Mouse (Mus musculus): ENCODE measurements around the gene Fam71e2.
"Not testable (repeated sequence)": the region's sequence is repeated elsewhere in the genome, so short reads cannot be mapped to it uniquely, and the experiment has no call there.

The Fam71e2 gene

DNA sequence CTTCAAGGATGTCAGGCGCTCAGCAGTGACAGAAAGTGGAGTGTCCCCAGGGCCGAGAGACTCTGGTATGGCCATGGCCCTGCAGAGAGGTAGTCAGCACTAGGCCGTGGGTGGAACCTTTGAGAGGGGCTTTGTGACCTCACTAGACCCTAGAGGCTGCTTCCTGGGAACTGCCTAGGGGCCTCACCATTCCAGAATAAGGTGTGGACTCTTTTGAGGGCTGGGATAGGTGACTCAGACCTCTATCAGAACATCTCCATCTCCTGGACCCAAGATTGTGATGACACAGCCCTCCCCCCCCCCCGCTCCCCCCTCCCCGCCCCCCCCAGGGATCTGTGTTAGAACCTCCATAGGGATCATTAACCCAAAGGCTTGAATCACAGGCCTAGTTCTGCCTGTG, at the start of gene Fam71e2:
TSS of gene Fam71e2 (minus strand) at position 101 of the 400 bp plus-strand sequence.
- no peak for DNase-seq

DNA sequence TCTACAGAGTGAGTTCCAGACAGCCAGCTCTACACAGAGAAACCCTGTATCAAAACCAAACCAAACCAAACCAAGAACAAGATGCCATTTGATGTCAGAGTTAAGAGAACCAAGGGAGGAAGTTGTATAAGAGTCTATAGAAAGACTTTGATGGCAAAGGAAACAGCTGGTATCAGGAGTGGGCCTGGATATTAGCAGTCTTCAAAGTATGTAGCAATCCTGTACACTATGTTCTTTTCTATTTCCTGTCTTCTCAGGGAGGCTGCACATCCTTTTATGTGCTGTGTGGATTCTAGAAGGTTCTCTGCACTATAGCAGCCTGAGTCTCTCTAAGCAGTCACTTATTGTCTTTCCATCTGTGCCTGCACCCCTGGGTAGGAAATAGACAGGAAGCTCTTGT, 45.5 kb upstream of the Fam71e2 start:
- DNase-seq = no peak

DNA sequence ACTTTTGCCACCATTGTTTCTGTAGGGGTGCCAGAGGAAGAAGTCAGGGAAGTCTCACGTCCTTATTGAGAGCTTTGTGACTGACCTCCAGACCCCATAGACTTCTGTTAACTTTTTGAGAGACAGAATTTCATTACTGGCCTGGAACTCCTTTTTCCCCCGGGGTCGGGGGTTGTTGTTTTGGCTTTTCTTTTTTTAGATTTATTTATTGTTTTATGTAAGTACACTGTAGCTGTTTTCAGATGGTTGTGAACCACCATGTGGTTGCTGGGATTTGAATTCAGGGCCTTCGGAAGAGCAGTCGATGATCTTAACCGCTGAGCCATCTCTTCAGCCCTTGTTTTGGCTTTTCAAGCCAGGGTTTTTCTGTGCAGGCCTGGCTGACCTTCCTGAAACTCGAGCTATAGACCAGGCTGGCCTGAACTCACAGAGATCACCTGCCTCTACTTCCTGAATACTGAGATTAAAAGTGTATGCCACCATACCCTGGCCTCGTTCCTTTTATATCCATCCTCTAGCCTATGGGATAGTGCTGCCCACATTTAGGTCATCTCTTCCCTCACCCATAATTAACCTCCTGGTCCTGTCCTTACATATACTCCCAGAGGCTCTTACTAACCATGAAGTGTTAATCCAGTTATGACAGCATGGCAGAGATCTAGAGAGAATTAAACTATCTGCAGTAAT, 42.1 kb upstream of the Fam71e2 start:
- no peak for DNase-seq

DNA sequence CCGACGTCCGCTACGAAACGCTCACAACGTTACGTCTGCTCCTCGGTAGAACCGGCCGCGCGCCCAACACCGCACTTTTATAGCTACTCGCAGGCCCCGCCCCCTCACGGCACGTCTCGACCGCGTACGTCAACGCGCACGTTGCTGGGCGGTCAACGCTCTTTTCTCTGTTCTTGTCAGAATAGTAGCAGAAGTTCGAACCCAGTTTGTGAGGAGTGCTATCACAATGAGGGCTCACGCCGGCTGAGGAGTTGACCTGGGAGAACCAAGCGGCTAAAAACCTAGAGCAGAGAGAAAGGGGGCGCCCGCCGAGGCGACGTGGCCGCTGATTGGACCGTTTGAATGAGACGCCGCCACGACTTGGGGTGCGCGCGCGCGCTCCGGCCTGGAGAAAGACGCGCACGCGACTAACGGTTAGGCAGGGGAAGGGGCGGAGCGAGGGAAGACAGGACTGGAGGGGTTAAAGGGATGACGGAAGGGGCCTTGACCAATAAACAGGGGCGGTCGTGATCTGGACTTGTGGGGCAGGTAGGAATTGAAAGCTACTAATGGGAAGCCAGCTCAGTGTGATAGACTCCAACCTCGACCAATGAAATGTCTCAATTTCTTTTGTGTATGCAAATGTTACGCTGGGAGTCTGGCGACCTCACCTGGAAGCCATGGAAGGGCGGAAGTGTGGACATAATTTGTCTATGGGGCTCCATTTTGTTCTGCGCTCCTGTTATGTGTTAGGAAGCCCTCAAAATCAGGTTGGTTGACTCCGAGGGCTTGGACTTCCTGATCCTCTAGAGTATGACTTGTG, 41.4 kb upstream of the Fam71e2 start, which contains the start of gene Ube2s:
TSS of gene Ube2s (minus strand) at position 288 of the 802 bp plus-strand sequence.
- DNase-seq = peak; percentile 98 to 100

DNA sequence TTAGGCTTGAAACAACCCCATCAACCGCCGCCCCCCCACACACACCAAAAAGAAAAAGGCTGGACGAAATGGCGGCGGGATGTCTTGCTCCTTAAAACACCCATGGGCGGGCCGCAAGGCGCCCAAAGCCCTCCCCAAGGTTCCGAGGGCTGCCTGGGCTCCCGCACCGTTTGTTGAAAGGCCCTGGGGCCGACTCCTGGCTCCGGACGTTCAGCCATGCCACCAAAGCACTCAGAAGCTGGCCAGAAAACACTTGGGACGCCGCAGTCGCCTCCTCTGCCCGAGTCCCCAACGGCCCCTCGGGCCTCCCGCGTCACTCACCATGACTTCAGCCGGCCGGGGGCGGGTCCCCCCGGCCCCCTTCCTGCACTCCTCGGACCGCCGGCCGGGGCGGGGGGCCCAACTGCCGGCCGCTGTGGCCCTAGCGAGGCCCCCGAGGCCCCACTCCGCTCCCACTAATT, 40.8 kb upstream of the Fam71e2 start:
- DNase-seq = peak in 1 of 2 experiments; percentile 36

DNA sequence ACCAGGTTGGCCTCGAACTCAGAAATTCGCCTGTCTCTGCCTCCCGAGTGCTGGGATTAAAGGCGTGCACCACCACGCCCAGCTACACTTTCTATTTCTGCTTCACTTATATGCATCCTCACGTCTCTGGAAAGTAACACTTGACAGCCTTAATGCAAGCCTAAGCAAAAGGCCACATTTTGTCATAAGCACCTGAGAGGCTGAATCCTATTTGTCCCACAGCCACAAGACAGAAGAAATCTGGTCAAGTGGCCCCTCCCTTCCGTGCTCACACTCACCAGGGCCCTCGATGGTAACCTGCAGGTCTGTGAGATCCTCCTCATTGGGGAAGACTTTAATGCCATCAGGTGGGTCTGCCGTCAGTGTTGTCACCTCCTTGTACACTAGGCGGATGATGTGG, 40.0 kb upstream of the Fam71e2 start:
- not testable (repeated sequence) for DNase-seq

DNA sequence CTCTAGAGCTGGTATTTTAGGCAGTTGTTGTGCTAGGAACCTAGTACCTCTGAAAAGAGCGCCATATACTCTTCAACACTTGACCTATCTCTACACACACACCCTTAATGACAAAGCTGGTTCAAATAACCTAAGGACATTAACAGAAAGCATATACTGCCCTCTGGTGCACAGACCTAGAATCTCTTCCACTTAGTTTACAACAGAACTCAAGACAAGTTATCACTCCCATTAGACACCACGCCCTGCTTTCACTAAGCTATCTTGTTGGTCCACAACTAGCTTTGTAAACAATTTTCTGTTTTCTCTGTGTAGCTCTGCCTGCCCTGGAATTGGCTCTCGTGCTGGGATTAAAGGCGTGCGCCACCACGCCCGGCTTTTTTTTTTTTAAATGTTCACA, 35.6 kb upstream of the Fam71e2 start:
- DNase-seq = peak; percentile 43 to 45

DNA sequence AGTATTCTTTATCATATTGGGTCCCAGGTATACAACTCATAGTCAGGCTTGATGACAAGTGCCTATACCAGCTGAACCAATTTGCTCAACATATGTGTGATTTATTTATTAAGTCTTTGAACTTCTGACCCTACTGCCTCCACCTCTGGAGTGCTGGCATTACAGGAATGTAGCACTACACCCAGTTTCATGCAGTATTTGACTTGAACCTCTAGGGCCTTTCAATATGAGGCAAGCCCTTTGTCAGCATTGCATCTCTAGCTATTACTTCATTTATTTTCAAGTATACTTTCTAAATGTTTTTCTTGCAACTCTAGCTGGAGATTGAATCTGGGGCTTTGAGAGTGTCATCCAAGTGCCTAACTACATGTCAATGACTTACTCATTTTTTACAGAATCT, 31.1 kb upstream of the Fam71e2 start:
- no peak for DNase-seq

DNA sequence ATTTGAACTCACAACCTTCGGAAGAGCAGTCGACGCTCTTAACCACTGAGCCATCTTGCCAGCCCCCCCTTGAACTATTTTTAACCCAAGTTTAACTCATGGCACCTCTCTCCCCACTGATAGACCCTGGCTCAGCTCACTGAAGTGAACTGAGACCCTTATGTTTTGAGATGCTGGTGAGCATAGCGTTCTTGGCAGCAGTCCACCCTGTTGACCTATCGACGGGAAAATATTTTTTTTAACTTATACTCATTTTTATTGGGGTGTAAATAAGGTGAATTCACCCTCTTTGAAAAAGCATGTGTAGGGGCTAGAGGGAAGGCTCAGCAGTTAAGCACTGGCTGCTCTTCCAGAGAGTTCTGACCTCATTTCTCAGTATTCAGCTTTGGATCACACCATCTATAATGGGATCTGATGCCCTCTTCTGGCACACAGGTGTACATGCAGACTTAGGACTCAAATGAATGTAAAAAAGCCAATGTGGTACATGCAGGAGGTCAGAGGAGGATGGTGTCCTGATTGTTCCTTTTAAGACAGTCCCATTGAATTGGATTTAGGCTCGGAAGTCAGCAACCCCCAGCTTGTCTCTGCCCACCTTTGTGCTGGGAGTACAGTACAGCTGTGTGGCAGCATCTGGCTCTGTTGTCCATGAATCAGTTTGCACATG, 24.8 kb upstream of the Fam71e2 start:
- peak; percentile 48 to 49 for DNase-seq

DNA sequence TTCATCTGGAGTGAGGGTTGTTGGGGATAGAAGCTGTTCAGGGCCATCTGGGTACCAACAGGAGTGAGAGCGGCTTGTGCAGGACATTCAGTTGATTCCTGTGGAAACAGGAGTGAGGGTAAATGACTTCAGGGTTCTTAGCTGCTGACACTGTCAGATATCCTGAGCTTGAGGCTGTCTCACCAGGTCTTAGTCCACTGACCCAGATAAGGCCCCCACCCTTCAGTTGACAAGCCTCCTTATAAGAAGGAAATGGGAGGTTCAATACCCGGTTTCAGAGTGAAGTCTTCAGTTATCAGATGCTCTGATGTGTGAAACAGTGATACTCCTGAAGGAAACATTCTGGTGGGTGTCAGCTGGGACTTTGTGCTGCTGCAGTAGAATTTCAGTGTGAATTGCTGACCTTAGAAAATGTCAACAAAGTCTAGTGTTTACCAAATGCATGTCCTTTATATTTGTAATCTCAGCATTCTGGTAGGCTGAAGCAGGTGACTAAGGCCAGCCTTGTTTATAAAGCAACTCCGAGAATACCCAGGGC, 23.6 kb upstream of the Fam71e2 start:
- DNase-seq = no peak

DNA sequence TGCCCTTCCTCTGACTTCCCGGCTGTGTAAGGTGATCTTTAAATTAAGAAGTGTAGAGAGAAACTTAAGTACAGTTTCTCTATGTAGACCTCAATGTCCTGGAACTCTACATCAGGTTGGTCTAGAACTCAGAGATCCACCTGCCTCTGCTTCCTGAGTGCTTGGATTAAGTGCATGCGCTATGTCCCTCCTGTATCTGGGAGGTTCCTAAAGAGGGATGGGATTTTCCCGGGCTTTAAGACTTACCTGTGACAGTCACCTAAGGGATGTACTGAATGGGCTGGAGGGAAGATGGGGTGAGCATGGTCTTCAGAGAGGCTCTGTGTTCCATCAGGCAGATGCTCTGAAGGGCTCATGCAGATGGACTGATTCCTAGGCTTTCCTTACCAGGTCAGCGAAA, 22.6 kb upstream of the Fam71e2 start:
- no peak for DNase-seq

DNA sequence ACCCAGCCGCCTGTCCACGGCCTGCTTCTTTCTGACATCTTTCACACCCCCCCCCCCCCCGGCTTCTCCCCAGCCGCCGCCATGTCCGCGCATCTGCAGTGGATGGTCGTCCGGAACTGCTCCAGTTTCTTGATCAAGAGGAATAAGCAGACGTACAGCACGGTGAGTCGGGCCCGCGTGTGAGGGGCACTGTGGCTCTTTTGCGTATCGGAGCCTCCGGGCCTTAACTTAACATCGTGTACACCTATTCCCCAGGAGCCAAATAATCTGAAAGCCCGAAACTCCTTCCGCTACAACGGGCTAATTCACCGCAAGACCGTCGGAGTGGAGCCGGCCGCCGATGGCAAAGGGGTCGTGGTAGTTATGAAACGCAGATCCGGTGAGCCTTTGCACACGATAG, 22.1 kb upstream of the Fam71e2 start:
- not testable (repeated sequence) for DNase-seq

DNA sequence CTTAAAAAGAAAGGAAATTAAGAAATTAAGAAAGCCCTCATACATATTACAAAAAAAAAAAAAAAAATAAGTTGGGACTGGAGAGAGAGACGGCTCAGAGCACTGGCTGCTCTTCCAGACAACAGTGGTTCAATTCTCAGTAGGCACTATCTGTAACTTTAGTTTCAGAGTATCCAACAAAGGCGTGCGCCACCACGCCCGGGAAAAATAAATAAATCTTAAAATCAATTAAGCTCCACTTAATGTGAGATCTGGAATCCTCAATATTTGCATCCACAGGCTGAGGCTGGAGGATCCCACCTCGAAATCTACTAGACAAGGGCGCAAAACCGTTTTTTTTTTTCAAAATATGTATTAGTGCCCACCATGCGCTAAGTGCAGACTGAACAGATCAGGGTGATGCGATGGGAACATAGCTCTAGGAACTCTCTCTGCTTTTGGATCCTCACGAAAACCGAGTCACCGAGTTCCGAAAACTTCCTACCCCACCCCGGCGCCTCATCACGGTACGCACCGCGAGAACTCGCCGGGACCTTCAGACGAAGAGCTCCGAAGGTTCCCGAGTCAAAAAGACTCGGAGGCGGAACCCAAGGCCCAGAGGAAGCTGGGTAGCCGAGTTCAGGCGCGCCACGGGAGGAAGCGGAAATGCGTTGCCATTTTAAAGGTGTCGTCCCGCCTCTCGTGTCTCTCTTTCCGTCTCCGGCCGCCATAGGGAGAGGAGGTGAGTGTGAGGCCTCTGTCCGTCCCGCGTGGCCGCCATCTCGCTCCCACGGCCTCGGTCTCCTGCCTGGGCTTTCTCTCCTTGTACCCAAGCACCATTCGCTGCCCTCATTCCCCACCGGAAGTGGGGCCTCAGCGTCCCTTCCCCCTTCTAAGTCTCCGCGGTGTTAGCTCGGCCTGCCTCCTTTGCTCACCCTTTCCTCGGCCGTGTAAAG, 21.4 kb upstream of the Fam71e2 start, which contains the start of gene Rpl28:
TSS of gene Rpl28 (plus strand) at position 597 of the 935 bp plus-strand sequence.
- peak; percentile 93 to 97 for DNase-seq

DNA sequence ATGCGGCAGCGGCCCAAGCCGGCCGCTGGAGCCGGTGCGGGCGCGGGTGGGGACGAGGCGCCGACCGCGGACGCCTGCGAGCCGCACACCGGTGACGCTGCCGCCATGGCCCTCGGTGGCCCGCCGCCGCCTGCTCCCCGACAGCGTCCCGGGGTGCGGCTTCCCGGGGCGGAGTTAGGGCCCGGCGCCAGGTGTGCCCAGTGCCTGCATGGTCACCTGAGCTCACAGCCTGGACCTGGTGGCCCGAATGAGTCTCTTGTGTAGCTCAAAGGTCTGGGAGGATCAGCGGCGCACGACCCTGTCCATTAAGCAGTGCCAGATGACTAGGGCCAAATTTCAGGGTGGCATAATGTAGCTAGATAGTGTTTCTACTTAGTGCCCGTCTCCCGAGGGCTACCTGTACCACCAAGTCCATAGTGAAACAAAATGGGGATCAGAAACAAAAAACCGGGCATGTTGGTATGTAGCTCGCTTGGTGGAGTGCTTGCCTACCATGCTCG, 18.4 kb upstream of the Fam71e2 start, which contains the start of gene Tmem238:
TSS of gene Tmem238 (minus strand) at position 221 of the 500 bp plus-strand sequence.
- DNase-seq = peak in 1 of 2 experiments; percentile 73

DNA sequence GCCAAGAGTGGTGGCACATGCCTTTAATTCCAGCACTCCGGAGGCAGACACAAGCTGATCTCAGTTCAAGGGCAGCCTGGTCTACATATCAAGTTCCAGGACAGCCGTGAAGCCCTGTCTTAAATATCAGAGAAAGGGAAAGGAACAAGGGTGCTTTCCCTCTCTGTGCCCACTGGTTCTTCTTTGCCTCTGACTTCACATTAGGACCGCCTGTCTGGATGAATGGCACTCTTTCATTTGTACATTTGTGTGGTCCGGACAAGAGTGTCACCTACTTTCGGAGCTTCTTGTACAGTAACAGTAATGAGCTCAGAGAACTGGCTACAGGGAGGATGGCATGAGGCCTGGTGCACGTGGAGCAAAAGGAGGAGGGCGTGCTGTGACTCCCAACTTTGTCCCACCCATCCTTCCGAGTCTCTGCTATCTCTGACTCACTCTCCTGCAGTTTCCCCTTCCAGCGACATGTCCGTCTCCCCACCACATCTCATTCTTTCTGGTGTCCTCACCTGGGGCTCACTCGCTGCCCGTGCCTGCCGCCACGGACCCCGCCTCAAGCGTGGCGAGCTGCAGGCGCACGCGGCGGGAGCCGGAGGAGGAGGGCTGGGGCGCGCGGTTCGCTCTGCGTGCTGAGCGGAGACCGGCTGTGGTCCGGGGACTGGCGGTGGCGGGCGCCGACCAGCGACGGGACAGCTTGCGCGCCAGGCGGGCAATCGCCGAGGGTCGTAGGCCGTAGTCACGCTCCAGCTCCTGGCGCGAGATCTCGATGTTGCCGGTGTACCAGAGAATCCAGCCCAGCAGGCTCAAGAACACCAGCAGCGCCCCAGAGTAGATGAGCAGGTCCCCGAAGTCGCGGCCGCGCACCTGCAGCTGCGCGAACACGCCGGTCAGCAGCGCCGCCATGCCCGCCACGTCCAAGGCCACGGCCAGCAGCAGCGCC, 17.7 kb upstream of the Fam71e2 start:
- DNase-seq = peak; percentile 63 to 83

DNA sequence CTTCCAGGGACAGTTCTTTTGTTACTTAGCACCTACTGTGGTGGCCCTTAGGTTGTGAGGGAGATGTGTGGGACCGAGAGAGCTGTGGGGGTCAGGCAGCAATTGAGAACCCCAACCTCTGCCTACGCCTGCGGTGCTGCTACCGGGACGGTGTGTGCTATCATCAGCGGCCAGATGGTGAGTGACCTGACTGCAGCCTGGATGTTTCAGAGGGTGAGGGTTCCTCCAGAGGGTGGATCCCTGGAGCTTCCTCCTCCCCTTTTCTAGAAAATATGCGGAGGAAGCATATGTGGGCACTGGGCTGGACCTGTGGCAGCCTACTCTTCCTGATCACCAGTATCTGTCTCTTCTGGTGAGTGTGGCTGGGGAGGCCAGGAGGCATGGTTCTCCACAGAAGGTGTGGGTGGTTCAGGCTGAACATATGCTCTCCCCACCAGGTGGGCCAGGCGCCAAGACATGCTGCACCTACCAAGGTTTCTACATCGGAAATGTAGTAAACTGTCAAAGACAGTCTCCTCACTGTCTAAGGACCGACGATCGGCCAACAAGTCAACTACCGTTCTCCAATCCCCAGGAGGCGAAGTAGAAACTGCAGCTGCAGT, 12.7 kb upstream of the Fam71e2 start:
- DNase-seq = peak; percentile 81

DNA sequence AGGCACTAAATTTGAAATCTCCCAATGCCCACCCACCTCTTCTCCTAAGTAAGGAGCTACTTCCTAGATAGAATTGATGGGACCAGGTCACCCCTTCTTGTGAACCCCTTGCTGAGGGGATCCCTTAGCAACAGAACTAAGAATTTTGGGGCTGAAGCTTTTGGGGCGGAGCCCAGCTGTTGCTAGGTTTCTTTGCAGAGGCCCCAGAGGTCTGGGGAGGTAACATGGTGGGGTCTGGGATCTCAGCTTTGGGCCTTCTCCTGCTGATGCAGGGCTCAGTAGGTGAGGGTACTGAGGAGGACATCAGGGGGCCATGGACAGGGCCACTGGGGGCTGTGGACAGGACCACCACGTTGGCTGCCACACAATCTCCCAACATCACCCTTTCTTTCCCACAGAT, 11.7 kb upstream of the Fam71e2 start, which contains the start of the genes Il11 and Tmem190:
TSS of gene Il11 (minus strand) at position 101 of the 400 bp plus-strand sequence.
TSS of gene Tmem190 (plus strand) at position 179 of the 400 bp plus-strand sequence.
- no peak for DNase-seq

DNA sequence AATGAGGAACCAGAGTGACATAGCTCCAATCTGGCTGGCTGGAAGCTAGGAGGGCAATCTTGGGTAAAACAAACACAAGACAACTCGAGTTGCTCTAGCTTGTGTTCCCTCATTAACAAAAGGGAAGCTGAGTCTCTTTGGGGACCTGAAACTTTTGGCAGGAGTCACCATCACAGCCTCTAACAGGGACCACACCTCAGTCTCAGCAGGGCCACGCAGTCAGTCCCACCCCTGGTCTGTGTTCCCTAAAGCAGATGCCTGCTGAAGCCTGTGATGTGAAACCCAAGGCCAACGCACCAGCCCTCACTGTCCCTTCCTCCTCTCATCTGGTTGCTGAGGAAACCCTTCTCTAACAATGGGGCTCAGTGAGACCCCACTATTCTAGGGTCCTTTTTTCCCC, 11.0 kb upstream of the Fam71e2 start:
- no peak for DNase-seq

DNA sequence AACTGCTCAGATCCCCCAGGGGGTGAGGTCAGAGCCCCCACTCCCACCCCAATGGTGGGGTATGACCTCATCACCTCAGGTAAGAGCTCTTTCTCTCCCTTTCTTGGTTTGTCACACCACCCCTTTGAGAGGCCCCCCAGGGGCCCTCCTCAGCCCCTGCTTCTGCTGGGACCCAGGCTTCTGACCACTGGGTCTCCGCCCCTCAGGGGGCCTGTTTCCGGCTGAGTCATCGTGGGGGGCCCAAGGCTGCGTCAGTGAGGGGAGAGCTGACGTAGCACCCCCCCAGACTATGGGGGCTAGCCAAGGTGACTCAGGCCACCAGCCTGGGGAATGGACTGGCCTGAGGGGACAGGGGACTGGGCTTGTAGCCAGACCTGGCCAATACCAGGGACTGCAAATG, 8.8 kb upstream of the Fam71e2 start:
- no peak for DNase-seq

Measured in cerebellum, adult 18-20 months (tissue).